Mouse (Mus musculus): ENCODE measurements around the gene Parvb. TPM values are rescaled to one million over a fixed set of nuclear protein-coding genes. Genes with fewer than 3 reads are reported as not detected.

Gene Parvb
- polyA plus RNA-seq, 1 experiment: 3.6 TPM

DNA sequence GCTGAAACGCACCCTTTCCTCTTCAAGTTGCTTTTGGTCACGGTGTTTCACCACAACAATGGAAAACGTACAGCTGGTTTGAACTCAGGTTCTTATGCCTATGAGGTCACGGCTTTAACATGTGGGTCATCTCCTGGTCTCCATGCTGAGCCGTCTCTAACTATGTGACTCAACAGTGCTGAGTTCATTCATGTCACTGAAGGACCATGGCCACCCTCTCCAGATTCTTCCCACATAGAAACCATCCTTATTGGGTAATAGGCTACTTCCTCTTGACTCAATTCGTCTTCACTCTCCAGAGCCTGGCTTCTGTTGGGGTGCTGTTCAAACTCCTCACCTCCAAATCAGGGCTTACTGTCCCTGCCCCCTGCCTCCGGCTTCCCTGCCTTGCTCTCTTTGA lies 119.5 kb downstream of the Parvb start:
- WGBS: 81% methylated on average over 7 of the region's 7 CpGs
- no peak for DNase-seq (ENCODE audit: low read depth, low spot score)

DNA sequence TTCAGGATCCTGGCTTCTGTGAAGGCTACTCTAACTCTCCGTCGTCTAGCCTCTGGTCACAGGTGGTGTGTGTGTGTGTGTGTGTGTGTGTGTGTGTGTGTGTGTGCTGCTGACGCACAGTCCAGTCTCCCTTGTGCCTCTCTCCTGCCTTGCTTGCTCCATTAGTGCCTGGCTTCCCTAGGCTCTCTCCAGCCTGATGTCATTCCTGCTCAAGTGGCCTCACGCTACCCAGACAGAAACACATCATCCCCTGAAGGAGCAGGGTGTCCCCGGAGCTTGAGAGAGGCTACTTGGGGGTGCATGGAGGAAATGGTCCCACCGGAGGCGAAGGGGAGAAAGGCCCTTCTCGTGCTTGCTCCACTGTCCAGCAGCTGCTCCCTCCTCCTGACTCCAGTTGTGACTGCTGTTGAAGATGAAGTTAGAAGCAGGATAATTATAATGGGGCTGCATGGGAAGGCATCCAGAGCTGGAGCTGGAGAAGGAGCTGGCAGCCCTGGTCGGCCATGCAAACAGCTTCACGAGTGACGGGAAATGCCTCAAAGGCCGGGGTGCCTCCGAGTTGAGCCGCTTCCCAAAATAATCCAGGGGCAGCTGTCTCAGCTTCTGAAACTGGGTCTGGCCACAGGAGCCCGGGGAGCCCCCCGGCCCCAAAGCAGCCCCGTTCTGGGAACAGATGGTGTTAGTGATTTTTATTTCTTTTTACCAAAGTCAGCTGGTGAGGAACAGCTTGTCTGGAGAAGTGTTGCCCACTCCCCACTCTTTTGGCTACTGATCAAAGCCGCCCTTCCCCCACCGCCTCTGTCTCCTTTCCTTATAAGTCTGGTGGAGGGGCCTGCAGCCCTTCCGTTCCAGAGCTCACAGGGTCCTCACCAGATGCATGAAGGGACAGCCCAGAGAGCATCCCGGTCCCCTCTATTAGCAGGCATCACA lies 120.3 kb downstream of the Parvb start:
- DNase-seq (ENCODE audit: low read depth, low spot score): no peak
- 71% methylated on average over 21 of the region's 21 CpGs for WGBS

DNA sequence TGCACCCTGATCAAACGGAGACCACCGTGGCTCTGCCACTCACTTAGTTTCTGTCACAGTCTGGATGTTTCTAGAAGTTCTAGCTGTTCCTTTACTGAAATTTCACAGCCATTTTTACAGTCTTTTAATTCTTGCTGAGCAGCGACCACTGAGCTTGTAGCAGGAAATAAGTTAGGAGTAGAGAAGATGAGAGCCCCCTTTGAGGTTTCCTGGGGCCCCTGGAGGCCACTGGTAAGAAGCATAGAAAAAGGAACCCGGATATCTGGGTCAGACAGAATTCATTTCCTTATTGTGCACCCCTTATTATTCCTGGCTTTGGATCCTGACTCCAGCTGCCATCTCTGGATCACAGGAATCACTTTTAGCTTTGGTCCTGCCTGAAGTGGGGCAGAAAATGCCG lies 123.2 kb downstream of the Parvb start:
- no peak for DNase-seq (ENCODE audit: low read depth, low spot score)

DNA sequence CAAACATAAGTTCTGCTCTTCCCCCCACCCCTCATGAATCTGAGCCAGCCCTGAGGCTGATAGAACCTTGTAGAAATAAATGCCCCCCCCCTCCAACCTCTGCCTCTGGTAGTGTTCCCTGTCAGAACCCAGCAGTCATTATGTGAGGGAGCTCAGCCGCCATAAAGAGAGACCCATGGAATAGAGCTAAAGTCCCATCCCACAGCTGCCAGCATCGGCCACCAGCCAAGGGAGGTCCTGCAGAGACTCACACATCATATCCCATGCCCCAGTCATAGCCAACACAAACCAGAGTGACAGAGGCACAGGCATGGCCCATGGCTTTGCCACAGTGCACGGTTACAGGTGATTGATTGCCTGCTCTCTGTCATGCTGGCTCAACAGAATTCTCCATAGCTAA lies 132.9 kb downstream of the Parvb start:
- no peak for DNase-seq (ENCODE audit: low read depth, low spot score)
- WGBS: 84% methylated on average over 3 of the region's 3 CpGs

More for the DNA sequence above, 123.2 kb downstream of the Parvb start:
- WGBS: 71% methylated on average over 5 of the region's 5 CpGs

Other genes with a start within 250 kb of the Parvb start
- gene Efcab6, start 166.7 kb upstream of the Parvb start, polyA plus RNA-seq (2012; rRNA removed): not detected in 2 replicates
- 2.7 TPM in 2 replicates for gene Sult4a1, start 126.3 kb upstream of the Parvb start, polyA plus RNA-seq (2012; rRNA removed)
- 0.04 TPM in 1 of 2 replicates, not detected in the other for gene Pnpla5, start 108.9 kb upstream of the Parvb start, polyA plus RNA-seq (2012; rRNA removed)
- gene Pnpla3, start 64.2 kb upstream of the Parvb start, polyA plus RNA-seq (2012; rRNA removed): 8.1 and 17.0 TPM in 2 replicates
- 15.6 and 20.4 TPM in 2 replicates for gene Samm50, start 39.8 kb upstream of the Parvb start, polyA plus RNA-seq (2012; rRNA removed)
- 5.7 and 6.2 TPM in 2 replicates for gene Parvg, start 92.0 kb downstream of the Parvb start, polyA plus RNA-seq (2012; rRNA removed)
- gene Shisal1, start 215.1 kb downstream of the Parvb start, polyA plus RNA-seq (2012; rRNA removed): 6.5 and 8.7 TPM in 2 replicates

Measured in large intestine, adult 2 months (tissue).